Mouse (Mus musculus): Measurements from ENCODE around the gene Senp2.
A peak's percentile ranks its signal among the peaks of the same experiment; 100 is the strongest.
"Not testable (repeated sequence)": the region's sequence is repeated elsewhere in the genome, so short reads cannot be mapped to it uniquely, and the experiment has no call there.

Gene Senp2

DNA sequence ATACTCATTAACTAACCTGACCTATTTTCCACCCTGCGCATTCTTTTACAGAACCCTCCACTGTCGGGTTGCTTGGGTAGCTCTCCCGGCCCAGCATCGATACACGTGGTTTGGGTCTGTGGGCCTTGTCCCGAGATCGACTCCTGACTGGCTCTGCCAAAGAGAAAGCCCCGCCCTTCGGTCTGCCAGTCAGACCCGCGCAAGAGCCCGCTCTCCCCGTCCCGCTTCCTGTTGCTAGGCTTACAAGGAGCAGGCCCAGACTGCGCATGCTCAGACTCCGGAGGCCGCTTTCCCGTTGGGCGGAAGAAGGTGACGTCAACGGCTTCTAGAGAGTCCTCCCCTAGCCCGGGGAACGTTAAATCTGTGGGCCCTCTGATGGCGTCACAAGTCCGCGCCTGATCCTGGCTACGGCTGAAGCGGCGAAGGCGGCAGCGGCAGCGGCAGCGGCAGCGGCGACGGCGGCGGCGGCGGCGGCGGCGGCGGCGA, at the start of gene Senp2:
Gene Senp2, plus strand, starts transcription at position 386 of the 486 bp plus-strand sequence.
- peak; percentile 100 for DNase-seq (ENCODE audit: low spot score)

DNA sequence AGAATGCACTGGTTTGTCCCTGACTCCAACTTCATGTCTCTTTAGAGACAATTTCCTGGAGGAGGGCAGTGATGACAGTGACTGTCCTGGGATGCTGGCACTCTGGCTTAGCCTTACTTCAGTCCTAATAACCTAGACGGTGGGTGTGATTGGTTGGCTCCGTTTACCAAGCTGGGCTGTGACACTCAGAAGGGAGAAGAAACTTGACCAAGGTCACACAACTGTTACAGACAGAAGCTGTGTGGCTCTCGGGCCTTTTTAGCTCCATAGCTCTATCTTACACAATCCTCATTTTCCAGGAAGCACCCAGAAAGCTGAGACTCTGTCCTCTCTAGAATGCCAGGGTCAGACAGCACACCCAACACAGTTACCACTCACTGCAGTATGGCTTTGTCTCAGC, 43.7 kb upstream of the Senp2 start:
- DNase-seq (ENCODE audit: low spot score) = no peak

DNA sequence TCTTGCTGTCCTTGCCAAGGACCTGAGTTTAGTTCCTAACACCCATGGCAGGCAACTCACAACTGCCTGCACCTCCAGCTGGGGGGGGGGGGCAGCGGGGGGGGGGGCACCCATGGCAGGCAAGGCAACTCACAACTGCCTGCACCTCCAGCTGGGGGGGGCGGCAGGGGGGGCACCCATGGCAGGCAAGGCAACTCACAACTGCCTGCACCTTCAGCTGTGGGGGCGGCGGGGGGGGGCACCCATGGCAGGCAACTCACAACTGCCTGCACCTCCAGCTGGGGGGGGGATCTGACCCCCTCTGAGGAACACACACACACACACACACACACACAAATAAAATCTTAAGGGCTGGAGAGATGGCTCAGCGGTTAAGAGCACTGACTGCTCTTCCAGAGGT, 39.4 kb upstream of the Senp2 start:
- no peak for DNase-seq (ENCODE audit: low spot score)

DNA sequence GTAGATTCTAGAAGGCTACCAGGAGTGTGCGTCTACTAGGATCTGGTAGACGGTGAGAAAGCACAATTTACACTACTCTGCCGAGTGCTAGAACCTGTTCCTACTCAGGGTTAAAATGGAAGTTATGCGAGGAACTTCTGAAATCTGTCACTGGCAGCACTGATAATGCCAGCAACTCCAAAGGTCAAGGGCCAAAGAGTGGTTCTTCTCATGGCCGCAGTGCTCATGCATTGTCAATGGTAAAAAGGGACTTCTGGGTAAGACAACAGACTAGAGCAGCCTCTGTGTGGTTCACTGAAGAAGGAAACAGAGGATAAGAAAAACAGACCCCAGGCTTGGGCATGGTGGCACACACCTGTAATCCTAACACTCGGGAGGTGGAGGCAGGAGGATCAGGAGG, 38.7 kb upstream of the Senp2 start:
- no peak for DNase-seq (ENCODE audit: low spot score)

DNA sequence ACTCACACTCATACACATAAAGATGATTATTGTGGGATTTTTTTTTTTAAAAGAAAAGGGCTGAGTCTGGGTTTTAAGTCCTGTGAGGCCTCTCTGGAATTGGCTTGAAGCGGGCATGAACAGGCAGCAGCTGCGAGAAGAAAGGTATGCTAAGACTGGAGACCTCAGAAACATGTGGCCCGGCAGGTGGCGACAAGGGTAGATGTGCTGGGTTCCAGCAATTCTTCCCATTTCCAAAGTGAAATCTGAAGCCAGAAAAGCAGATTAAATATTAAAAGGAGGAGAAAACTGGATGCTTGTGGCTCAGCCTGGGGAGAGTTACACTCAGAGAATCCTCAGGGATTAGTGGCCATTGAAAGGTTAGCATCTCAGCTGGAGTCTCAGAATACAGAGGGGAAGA, 37.8 kb upstream of the Senp2 start:
- no peak for DNase-seq (ENCODE audit: low spot score)

DNA sequence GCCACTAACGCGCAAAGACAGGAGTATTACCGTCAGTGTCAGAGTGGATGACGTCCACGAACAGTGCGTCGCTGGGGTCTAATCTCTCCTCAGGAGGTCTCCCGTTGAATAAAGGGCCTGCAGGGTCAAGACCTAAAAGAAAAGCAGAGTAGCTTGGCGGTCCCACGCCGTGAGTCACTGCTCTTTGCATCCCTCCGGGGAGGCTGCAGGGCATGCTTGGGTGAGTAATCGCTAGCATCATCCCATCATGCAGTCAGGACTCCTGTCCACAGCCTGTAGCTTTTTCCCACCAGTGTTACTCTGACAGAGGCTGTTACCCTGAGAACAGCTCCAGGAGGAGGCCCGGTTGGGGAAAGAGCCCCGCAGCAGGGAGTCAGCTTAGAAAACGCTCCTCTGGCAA, 33.1 kb upstream of the Senp2 start:
- no peak for DNase-seq (ENCODE audit: low spot score)

DNA sequence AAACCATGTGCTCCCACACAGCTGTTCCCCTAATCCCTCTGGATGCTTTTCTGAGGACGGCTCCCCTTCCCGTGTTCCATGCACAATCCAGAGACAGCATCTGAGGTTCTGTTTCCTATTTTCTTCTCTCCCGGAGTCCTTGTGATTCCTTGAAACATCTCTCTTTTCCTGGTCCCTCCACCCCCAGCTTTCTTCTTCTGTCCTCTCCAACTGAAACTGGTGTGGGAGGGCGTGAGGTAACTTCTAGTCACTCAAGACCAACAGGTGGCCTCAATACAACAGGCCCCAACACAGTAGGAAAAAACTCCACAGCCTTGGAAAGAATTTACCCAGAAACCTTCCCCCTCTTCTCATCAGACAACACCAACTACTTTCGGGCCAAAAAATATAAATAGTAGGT, 31.9 kb upstream of the Senp2 start:
- no peak for DNase-seq (ENCODE audit: low spot score)

DNA sequence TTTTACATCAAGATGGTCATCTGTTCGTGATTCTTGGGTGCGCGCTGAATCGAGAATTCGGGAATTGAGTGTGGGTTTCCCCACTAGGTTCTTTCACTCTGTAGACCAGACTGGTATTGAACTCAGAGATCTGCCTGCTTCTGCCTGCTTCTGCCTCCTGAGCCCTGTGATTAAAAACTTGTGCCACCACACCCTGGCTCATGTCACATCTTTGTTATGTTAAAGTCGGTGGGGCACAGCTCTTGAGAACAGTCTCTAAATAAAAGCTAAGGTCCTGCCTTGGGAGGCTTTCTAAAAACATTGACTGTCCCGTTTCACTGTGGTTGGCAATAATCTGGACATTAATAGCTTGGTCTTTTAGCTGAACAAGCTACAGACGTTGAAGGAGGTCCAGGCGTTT, 26.1 kb upstream of the Senp2 start:
- no peak for DNase-seq (ENCODE audit: low spot score)

DNA sequence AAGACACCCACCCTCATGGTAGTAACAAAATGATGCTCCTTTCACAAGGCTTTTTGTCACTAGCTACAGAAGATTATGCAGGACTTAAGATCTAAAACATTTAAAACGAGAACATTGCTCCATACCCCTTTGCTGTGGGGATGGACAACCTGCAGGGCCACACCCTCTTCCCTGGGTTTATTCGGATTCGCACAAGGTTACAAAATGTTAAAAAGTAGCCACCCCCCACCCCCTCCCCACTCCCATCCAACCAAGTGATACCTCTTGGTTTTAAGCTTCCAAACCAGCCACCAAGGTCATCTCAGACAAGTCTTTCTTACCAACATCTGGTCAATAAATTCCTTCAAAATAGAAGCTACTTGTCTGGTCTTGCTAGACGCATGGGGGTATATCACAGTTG, 25.7 kb upstream of the Senp2 start:
- DNase-seq (ENCODE audit: low spot score) = no peak

DNA sequence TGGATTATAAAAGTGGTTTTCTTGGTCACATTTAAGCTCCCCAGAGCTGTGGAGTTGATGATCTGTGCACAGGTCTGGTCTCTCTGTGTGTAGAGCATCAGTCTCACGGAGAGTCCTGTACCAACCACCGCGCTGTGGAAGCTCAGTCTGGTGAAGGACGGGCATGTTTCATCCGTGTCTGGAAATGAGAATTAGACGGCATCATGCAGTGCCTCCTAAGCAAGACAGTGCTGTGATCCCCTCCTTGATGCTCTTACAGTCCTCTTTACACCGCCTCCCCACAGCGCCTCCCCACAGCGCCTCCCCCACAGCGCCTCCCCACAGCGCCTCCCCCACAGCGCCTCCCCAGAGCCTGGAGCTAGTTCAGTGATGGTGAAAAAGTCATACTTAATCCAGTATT, 25.2 kb upstream of the Senp2 start:
- no peak for DNase-seq (ENCODE audit: low spot score)

DNA sequence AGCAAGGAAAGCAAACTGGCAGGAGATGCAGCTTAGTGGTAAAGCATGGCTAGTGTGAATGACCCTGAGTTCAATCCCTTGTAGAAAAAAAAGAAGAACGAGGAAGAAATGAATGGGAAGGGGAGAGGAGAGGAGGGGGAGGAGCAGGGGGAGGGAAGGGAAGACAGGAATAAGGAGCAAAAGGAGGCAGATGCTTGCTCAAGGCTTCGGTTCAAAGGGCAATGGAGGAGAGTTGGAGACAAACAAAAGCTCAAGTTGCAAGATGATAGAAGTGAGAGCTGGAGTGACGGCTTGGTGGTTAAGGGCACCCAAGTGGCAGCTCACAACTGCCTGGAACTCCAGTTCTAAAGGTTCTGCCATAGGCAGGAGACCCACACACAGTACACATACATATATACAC, 23.1 kb upstream of the Senp2 start:
- no peak for DNase-seq (ENCODE audit: low spot score)

DNA sequence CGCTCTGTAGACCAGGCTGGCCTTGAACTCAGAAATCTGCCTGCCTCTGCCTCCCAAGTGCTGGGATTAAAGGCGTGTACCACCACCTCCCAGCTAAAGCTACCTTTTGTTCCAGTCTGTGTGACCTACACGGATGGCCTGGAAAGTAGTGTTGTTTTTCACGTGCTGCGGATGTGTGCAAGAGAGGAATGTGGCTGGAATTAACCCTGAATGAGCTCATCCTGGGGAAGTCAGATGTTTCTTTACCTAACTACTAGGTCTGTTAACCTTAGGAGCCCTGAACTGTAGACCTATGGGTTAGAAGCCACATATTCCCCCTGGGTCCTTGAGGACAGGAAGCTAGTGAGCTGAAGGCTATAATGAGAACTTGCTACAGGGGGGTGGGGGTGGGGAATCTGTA, 21.3 kb upstream of the Senp2 start:
- no peak for DNase-seq (ENCODE audit: low spot score)

DNA sequence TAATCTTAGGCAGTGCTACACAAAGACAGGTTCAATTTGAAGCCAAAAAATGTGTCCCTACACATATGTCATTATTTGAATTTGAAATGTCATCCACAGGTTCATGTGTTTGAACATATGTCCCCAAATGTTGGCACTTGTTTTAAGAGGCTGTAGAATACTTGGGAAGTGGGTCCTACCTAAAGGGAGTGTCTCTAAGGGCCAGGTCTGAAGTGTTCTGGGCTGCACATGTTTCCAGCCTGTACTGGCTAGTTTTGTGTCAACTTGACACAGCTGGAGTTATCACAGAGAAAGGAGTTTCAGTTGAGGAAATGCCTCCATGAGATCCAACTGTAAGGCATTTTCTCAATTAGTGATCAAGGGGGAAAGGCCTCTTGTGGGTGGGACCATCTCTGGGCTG, 18.4 kb upstream of the Senp2 start:
- DNase-seq (ENCODE audit: low spot score) = not testable (repeated sequence)

DNA sequence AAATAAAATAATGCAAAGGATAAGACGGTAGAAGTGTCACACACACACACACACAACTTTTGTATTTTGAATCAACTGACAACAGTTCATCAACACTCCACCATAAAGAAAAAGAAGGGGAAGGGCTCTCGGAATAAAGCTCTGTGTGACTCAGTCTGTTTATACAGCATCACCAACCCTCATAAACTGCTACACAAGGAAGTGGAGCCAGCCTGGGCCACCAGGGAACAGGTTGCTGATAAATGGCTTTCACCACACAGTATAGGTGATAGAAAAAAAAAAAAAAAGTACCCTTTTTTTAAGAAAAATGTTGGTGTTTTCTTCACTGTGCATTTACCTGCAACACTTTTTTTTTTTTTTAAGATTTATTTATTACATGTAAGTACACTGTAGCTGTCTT, 17.5 kb upstream of the Senp2 start:
- DNase-seq (ENCODE audit: low spot score) = no peak

DNA sequence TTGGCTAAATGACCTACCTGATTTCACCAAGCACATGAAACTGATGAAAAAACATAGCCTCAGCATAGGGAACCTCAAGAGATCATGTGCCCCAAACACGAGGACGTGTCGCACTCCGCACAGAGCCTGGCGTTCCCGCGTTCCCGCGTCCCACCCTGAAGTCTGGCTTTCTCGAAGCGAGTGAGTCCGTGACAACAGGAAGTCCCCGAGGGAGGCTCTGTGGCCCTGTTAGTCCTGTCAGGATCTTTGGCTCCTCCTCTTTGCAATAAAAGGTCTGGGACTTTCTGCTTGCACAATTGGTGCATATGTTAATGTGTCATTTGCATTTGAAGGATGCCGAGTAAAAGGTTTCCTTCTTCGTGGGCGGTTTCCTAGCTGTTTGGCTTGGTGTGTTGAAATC, 14.0 kb upstream of the Senp2 start, which contains the start of gene Liph:
Gene Liph, minus strand, starts transcription at position 360 of the 400 bp plus-strand sequence.
- no peak for DNase-seq (ENCODE audit: low spot score)

DNA sequence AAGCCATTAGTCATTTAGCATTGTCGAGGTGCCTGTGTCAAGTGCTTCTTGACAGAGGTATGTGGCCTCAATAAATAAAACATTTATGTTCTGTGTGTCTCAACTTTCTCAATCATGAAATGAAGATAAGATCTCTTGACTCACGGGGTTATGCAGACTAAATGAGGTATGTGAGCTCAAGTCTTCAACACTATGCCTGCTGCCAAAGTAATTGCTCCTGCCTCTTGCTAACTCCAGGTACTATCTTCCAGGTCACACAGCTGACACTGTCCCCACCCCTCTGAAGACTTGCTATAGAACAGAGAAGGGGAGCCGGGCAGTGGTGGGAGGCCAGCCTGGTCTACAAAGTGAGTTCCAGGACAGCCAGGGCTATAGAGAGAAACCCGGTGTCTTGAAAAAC, 12.9 kb upstream of the Senp2 start:
- DNase-seq (ENCODE audit: low spot score) = no peak

DNA sequence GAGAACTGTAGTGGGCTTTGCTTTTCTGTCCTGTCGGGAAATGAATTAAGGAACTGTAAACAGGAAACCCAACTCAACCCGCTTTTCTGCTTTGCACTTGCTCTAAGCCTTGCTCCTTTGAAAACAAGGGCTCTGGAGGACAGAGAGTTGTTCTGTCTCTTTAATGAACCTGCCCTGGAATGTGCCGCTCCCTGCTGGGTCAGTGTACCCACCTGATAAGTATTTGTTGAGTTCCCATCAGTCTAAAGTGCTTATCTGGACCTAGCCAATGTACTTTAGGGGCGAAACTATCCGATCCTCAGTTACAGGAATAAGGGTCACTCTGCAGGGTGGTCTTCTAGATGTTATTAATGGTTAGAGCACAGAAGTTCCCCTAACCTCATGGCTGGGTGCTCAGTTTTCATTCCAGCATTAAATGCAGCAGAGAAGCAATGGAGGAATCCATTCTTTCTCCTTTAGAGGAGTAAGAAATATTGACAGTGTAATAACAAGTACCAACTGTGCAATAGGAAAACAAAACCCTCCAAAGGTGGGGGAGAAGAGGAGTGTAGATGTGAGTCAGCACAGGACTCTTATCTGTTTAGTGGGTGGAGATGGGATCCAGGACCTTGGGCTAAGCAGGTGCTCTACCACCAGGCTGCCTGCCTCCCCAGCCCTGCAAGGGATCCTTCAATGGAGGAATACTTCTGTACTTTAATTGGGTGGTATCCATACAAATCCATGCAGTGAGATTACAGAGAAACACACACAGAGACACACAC, 12.2 kb upstream of the Senp2 start:
- no peak for DNase-seq (ENCODE audit: low spot score)

DNA sequence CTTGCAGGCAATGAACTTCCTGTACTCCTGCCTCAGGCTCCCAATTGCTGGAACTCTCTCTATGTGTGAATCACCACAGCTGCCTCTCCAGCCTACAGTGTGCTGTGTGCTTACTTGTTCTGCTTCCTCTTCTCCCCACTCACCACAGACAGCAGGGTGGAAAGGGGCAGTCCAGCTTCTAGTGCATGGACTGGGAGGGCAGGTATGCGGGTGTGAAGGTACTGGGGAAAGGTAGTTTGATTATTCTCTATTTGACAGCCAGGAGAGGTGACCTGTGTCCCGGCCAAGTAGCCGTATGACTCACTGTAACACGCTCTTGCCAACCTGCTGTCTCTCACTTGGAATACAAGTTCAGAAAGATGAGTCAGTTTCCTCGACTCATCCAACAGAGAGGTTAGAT, 11.2 kb upstream of the Senp2 start:
- no peak for DNase-seq (ENCODE audit: low spot score)

DNA sequence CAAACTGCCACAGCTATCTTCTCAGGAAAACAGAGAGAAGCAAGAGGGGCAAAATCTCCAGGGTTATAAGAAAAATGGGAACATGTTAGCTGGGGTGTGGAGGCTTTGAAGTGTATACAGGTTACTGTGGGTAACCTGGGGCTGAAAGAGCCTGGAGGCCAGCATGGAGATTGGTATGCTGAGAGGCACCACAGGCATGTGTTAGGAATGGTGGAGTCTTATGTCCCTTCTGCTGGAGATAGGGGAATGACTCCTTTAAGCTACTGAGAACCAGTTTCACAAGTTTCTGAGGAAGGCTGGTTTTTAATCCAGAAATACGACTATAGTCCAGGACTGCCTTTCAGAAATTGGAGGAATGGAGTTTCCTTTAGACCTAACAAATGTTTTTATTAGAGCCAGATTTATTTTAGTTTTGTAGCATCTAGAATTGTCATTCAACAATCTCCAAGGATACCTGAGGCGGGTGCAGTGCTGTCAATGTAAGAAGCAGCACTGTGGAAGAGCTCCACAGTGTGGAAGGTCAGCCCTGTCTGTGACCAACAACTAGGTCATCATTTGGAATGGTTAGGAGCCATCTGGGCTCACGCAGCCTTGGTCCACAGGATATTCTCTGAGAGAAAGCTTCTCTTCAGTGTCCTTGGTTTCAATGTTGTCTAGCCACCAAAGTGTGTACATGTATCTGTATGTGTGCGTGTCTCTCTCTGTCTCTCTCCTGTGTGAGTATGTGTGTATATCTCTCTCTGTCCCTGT, 9.2 kb upstream of the Senp2 start:
- DNase-seq (ENCODE audit: low spot score) = no peak

DNA sequence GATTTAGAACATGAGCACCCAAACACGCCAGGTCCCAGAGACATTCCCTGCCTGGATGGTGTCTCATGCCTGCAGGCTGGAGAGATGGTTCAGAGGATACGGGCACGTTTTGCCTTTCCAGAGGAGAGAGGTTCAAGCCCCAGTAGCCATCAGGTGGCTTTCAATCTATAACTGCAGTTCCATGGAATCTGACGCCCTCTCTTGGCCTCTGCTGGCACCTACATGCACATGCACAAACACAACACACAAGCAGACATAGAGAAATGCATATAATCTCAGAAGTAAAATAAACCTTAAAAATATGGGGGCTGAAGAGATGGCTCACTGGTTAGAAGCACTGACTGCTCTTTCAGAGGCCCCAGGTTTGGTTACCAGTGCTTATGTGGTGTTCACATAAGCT, 8.1 kb upstream of the Senp2 start:
- DNase-seq (ENCODE audit: low spot score) = no peak

DNA sequence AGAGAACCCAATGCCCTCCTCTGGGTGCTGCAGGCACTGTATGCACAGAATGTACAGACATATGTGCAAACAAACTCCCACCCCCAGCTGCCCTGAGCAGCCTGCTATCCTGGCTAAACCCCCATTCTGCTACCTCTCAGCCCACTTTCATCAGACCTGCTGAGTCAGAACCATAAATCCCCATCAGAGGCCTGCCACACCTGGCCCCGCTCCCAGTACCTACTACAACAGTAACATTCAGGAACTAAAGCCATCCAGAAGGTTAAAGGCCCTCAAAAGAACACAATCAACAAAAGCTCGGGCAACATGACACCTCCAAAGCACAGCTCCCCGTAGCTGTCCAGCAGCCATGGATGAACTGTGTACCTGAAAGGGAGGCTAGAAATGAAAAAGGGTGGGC, 7.7 kb upstream of the Senp2 start:
- DNase-seq (ENCODE audit: low spot score) = no peak

DNA sequence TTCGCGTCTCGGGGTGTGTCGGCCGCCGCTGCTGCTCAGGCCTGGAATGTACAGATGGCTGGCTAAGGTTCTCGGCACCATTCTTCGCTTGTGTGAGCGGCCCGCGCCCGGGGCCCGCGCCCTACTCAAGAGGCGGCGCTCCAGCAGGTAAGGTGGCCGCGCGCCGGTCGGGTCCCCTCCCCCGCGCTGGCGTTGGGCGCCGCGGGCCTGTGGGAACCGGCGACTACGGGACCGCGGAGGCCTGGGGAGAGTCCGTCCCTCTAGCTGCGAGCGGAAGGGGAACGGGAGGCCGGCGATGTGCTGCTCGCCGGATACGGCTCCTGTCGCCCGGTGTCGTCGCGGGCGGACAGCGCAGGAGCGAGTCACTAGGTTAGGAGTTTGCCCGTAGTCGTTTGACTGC, 312 bp downstream of the Senp2 start:
- DNase-seq (ENCODE audit: low spot score) = no peak

DNA sequence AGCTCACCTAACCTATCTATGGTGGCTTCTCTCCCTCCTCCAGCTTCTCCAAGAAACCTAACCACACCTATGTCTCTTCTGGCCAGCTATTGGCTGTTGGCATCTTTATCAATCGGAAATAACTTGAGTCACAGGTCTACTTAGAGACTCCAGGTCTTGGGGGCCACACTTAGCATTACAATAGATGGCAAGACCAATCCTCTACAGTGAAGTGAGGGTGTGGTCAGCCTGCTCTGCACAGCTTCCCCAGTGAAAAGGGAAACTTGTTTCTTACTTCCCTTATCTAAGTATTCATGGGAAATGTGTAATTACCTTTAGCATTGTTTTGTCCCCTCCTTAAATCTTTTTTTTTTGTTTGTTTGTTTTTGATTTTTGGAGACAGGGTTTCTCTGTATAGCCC, 6.3 kb downstream of the Senp2 start:
- DNase-seq (ENCODE audit: low spot score) = no peak

DNA sequence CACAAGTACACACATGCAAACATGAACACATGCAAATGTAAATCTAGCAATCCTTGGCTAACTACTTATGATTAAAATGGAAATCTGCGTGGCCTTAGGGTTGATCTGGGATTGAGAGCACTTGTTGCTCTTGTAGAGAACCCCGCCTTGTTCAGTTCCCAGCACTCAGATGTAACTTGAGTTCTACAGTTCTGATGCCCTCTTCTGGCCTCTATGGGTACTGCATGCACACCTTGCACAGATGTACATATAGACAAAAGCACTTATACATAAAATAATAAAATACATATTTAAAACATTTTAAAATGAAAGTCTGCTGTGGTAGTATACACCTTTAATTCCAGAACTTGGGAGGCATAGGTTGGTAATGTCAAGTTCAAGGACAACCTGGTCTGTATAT, 12.8 kb downstream of the Senp2 start:
- DNase-seq (ENCODE audit: low spot score) = no peak
